Mouse (Mus musculus): ENCODE data around the gene Cnga3. TPM values are rescaled to one million over a fixed set of nuclear protein-coding genes. Genes with fewer than 3 reads are reported as not detected.
A peak's percentile ranks its signal among the peaks of the same experiment; 100 is the strongest.

The Cnga3 gene
- total RNA-seq, 2 experiments from 2014 or later: not detected

DNA sequence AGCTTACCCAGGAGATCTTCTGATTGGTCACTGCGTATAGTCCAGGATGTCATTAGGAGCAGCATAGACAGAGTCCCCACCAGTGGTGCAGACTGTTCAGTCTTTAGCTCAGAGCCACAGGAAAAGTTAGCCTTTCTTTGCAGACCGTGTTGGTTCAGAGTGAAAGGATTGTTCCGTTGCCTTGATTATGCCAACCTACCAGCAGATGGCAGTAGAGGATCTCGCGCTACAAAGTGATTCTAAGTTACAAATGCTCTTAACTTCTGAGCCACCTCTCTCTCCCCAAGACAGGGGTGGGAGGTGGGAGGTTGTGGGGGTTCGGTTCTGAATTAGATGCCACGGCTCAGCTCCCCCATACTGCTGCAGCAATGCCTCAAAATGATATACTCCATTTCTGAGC lies 58.2 kb downstream of the Cnga3 start:
- peak; percentile 73 for ATAC-seq (replicated peaks; ENCODE audit: poor library complexity, severe bottlenecking)

DNA sequence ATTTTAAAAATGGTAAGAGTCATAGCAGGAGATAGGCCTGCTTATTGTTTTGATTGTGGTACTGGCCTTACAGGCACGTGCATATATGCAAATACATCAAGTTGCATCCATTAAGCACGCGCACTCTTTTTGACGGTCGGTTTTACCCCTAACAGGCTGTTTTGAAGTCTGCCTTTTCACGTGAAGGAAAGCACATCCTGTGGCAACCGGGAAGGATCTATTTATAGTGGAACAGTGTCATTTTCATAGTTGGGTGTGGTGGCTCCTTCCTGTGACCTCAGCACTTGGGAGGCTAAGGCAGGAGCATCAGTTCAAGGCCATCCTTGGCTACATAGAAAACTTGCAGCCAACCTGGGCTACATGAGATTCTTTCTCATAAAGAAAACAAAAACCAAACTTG lies 72.3 kb downstream of the Cnga3 start:
- ATAC-seq (replicated peaks; ENCODE audit: poor library complexity, severe bottlenecking): no peak

DNA sequence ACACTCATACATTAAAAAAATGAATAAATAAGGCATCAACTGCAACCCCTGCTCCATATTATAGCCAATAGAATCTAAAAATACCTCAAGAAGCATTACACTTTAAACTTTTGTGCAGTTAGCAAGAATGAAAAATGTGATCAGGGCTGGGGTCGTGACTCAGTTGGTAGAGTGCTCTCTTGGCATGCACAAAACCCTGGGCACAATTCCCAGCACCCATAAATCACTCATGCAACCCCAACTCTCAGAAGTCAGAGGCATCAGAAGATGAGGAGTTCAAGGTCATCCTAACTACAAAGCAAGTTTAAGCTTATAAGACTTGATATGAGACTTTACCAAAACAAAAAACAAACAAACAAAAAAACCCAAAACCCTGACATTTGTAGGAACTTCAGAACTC lies 73.5 kb downstream of the Cnga3 start:
- ATAC-seq (replicated peaks; ENCODE audit: poor library complexity, severe bottlenecking): no peak

DNA sequence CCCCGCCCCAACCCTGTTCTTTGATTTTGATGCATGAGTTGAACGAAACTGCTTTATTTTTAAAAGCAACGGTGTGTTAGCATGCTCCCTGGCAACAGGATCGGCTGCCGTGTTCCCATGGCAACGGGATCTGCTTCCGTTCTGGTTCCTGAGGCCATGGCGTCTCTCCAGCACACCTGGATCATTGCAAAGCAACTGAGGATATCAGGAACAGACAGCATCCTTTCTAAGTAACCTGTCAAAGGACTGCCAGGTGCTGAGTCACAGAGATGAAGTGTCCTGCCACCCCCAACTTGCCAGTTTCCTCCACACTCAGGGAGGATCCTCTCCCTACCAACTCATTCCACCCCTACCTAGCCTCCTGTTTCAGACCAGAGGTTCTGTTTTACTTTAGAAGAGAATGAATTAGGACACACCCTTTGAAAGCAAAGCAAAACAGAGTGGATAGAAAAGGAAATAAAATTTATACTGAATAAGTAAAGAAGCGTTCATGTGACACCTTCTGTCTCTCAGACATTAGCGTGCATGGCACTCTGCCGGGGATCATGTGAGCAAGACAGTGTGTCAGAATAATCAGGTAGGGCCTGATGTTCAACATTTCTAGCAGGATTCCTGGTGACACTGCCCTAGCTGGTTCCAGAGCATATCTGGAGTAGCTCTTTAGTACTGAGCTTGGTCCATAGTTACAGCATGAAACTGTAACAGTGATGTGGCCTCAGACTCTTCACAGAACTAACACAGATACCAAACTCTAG lies 74.1 kb downstream of the Cnga3 start:
- ATAC-seq (replicated peaks; ENCODE audit: poor library complexity, severe bottlenecking): no peak

DNA sequence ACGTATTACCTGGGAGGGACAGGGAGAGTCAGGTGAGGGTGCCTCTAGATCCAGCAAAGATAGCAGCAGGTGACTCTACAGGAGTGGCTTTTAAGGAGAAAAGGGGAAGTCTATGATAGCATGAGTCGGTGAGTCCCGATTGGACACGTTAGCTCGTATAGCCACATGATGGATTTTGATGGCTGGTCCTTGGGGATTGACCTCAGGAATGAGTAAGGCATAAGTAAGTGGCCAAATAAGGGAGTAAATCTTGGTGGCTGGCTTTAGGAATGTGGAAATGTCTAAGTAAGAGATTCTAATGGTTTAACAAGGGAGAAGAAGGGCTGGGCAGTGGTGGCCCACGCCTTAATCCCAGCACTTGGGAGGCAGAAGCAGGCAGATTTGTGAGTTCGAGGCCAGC lies 74.7 kb downstream of the Cnga3 start:
- no peak for ATAC-seq (replicated peaks; ENCODE audit: poor library complexity, severe bottlenecking)

DNA sequence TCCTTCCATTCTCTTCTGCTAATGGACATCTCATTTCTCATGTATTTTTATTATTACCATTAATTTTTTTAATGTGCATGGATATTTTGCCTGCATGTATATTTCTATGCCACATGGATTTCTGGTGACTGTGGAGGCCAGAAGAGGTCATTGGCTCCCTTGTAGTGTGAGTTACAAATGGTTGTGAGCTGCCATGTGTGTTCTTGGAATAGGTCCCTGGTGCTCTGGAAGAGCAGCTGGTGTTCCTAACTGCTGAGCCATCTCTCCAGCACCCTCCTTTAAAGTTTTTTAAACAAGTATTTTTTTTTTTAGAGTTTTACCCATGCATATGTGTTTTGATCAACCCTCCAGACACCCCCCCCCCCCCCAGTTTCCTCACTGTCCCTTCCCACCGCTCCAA lies 82.2 kb downstream of the Cnga3 start:
- ATAC-seq (replicated peaks; ENCODE audit: poor library complexity, severe bottlenecking): no peak

DNA sequence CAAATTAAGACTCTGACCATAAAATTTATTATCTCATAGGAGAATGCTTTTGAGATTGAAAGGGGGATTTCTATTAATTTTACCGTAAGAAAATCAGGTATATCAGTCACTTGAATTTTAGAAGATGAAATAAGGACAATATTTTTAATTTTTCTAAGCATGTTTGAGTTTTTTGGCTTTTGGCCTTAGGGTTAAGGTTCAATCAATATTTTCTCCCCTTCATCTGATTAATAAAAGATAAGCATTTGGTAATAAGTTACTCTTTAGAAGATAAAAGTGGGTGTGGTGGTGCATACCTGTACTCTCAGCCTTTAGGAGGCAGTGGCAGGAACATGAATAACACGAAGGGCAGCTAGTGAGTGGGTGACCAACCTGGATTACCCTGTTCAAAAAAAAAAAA lies 84.7 kb downstream of the Cnga3 start:
- ATAC-seq (replicated peaks; ENCODE audit: poor library complexity, severe bottlenecking): no peak

DNA sequence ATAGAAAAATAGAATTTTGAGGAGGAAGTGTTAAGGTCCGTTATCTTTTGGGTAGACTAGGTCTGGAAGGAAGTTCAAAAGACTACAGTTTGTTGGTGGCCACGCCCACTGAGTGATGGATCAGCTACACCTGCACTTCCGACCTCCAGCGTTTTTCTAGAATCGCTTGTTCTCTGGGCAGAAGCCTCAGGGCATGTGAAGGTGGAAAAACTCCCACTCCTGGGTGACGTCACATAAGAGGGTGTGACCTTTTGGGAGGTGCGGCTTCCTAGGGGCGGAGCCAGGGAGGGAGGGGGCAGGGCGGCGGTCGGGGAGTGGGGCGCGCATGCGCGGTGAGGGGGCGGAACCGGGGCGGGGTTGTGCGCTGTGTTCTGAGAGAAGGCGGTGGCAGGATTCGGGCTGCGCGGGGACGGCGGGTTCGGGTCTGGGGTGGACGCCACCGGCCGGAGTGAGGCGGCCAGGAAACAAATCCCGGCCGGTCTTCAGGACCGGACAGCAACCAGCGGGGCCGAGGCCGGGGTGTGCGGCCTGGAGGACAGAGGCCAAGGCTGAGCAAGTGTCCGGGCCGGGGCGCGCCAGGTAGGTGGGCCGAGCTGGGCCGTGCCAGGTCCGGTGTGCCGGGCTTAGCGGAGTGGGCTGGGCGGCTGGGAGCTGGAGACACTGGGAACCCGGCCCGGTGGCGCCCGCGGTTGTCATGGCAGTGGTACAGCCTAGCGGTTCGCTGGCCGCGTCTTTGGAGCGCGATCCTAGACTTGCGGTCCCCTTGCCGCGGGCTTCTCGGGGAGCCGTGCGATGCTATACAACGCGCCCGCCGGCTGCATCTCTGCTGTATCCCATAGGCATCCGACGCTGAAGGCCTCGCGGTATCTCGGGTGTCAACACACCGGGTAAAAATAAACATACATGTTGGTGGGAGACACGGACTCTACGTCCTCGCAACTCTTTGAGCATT lies 85.6 kb downstream of the Cnga3 start, which contains the start of gene Inpp4a:
Inpp4a (plus strand) TSS at position 326 of the 952 bp plus-strand sequence.
- ATAC-seq (replicated peaks; ENCODE audit: poor library complexity, severe bottlenecking): peak; percentile 78

DNA sequence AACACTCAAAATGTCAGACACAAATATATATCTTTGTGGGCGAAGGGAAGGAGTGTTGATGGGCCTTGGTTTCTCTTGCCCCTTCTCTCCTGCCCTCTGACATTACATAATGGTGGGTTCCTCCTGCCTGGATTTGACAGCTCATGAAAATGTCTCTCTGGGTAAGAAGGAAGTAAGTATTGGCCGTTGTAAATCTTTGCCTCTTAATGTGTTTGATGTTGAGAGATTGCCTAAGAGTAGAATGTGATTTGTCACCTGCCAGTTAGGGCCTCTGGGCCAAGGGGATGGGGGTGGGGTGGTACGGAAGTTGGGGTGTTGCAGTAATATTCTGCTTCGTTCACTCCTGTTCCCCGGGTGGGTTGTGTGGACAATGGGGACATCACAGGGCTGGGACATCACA lies 86.4 kb downstream of the Cnga3 start:
- peak; percentile 87 for ATAC-seq (replicated peaks; ENCODE audit: poor library complexity, severe bottlenecking)

DNA sequence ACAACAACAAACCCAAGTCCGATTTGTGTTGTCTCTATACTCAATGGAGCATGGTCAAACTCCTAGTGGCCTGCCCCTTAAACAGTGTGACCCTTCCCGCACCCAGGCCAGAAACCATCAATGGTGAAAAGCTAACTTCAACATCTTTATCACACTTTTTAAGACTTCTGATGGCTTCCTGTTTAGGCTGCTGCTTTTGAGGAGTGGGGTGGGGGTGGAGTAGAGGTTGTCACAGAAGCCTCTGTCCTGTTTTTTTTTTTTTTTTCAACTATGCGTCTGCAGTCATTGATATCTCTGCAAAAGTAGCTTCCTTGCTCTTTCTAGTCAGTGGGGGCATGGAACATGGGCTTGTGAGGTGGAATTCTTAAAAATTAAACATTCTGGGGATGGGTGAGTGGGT lies 88.6 kb downstream of the Cnga3 start:
- ATAC-seq (replicated peaks; ENCODE audit: poor library complexity, severe bottlenecking): no peak

DNA sequence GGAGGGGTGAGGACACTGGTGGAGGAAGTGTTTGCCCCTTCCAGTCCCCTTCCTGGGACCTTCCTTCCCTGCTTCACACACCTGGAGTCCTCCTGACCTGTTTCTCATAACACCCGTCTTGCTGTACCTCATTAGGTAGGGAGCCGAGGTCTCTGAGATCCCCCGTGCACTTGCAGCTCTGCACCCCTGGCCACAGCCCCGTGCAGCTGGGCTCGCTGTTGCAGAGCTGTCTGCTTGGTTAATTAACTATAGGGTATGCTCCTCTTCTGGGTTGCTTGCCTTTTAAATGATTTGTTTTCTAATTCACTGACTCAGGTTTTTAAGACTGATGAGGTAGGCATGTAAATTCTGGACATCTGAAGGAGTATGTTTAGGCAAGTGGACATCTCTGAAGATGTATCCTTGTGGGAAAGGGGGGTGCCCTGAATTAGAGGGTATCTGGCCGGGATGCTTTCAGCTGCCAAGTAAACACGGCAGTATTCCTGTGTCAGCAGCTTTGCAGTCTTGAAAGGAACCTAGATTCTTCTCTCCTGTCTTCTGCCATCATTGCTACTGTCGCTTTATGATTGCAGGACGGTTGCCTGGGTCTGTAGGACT lies 91.6 kb downstream of the Cnga3 start:
- ATAC-seq (replicated peaks; ENCODE audit: poor library complexity, severe bottlenecking): no peak

DNA sequence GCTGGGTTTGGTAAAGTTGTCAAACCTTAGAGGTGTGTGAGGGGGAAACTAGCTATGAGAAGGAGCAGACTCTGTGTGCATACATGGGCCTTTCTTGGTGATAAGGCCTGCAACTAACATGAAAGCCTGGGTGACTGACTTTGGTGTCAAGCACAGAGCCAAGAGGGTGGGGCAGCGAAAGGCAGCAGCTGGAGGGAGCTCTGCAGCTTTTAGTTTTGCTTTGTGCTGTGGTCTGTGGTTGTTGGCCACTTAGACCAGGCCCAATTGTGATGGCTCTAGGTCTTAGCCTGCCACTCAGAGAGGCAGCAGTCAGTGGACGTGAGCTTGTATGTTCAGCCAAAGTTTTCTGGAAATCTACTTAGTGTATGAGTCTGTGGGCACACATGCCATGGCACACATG lies 93.4 kb downstream of the Cnga3 start:
- peak; percentile 50 for ATAC-seq (replicated peaks; ENCODE audit: poor library complexity, severe bottlenecking)

DNA sequence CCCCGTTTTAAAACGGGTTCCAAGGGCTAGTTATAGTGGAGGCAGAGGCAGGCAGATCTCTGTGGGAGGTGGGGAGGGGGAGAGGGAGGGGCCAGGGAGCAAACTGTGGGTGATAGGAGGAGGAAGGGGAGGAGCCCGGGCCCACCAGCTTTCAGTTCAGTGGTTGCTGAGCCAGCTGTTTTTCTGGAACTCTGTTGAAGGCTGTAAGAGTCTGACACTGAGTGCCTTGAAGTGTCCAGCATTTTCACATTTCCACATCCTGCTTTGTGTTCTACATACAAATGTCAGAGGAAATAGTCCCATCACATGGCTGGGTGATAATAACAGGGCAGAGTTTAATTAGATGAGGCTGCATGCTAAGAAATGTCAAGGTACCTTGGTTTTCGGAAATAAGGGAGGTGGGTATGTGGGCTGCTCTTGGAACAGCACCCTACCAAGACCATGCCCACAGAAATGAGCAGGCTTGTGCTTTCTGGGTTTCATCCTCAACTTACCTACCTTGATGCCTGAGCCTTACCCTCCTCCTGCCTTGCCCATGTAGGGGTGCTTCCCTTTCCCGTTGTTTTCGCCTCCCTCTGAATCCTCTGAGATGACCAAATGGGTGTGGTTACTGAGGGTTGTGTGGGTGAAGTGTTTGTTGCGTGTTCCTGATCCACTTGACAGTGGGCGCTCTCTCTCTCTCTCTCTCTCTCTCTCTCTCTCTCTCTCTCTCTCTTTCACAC lies 93.9 kb downstream of the Cnga3 start:
- ATAC-seq (replicated peaks; ENCODE audit: poor library complexity, severe bottlenecking): peak; percentile 61

DNA sequence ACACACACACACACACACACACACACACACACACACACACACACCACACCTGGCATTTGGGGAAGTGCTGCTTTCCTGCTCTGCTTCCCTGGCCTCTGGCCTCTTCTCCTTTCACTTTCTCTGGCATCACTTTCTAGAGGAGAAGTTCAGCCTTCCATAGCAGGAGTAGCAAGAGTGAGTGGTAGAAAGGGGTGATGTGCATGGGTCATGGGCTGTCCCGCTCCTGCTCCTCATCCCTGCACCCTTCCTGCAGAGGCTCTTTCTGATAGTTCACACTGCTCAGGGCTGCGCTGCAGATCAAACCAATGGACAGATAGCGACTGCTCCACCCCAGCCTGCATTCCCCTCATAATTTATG lies 94.5 kb downstream of the Cnga3 start:
- peak; percentile 77 for ATAC-seq (replicated peaks; ENCODE audit: poor library complexity, severe bottlenecking)

DNA sequence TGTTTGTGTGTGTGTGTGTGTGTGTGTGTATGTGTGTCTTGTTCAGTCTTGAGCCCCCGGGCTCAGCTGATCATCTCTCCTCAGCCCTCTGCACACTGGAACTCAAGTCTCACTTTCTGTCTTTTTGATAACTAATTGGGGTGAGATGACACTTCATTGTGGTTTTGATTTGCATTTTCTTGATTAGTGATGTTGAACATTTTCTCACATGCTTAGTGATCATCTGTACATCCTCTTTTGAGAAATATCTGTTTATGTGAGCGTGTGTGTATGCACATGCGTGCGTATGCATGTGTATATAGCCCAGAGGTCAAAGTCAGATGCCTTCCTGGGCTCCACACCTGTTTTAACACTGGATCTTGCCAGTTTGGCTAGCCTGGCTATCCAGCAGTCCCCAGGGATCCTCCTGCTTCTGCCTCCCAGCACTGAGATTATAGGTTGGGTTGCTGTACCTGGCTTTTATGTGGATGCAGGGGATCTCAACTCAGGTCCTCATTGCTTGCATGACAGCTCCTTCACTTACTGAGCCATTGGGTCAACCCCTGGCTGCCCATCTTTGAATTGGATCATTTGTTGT lies 95.8 kb downstream of the Cnga3 start:
- ATAC-seq (replicated peaks; ENCODE audit: poor library complexity, severe bottlenecking): no peak

Other genes starting within 250 kb of the Cnga3 start
- gene Vwa3b, start 187.8 kb upstream of the Cnga3 start, total RNA-seq (2014; fragmentation: Nextera tagmentation): not detected in 2 replicates
- not detected in 2 replicates for gene Vwa3b, start 187.8 kb upstream of the Cnga3 start, total RNA-seq (2017)
- 10.2 and 13.9 TPM in 2 replicates for gene Inpp4a, start 85.4 kb downstream of the Cnga3 start, total RNA-seq (2014; fragmentation: Nextera tagmentation)
- gene Inpp4a, start 85.4 kb downstream of the Cnga3 start, total RNA-seq (2017): 5.6 and 7.0 TPM in 2 replicates
- 79.4 and 86.9 TPM in 2 replicates for gene Coa5, start 215.7 kb downstream of the Cnga3 start, total RNA-seq (2014; fragmentation: Nextera tagmentation)
- 69.1 and 75.9 TPM in 2 replicates for gene Coa5, start 215.7 kb downstream of the Cnga3 start, total RNA-seq (2017)
- gene Unc50, start 215.7 kb downstream of the Cnga3 start, total RNA-seq (2014; fragmentation: Nextera tagmentation): 61.0 and 68.8 TPM in 2 replicates
- 41.9 and 63.4 TPM in 2 replicates for gene Unc50, start 215.7 kb downstream of the Cnga3 start, total RNA-seq (2017)

All from granulocyte monocyte progenitor cell, adult 5-6 weeks (primary cell).